Mouse (Mus musculus): ENCODE data around the gene Cd52. TPM values are rescaled to one million over a fixed set of nuclear protein-coding genes. Genes with fewer than 3 reads are reported as not detected.
A peak's percentile ranks its signal among the peaks of the same experiment; 100 is the strongest.
"Not testable (repeated sequence)": the region's sequence is repeated elsewhere in the genome, so short reads cannot be mapped to it uniquely, and the experiment has no call there.

Gene Cd52
- total RNA-seq (2014; rRNA removed) (0.66 TPM in 1 of 2 replicates, not detected in the other), polyA plus RNA-seq (2015; fragmentation: Nextera tagmentation; extraction: Ambion mirVana) (2.0 and 2.7 TPM in 2 replicates)

- H3K4me3 ChIP-seq (ENCODE audit: low read depth, low read length), result no peak within 1 kb of the TSS
- H3K4me2 ChIP-seq (ENCODE audit: low read depth, low read length, poor library complexity, severe bottlenecking), result no peak within 1 kb of the TSS
- no peaks in the 10 kb centered on the region for H3K36me3 ChIP-seq (ENCODE audit: insufficient read depth, low read length)
- no peak within 1 kb of the TSS for H3K27ac ChIP-seq (ENCODE audit: low read depth, low read length)
- no peaks in the 10 kb centered on the region for H3K4me1 ChIP-seq (ENCODE audit: insufficient read depth, low read length)
- no peak for TF ChIP-seq CTCF (IDR thresholded peaks at IDR 0.05)
- H3K9ac ChIP-seq (replicated peaks; ENCODE audit: low read length, poor library complexity, severe bottlenecking), result no peak within 1 kb of the TSS
- no peak for DNase-seq (ENCODE audit: low spot score)
- ATAC-seq (ENCODE audit: low FRiP score), result no peak
- no peaks in the 10 kb centered on the region for H3K27me3 ChIP-seq (ENCODE audit: insufficient read depth, low read length)
- H3K9me3 ChIP-seq (ENCODE audit: low read length), result no peaks in the 10 kb centered on the region
- 63% methylated on average over 3 of the region's 3 CpGs for WGBS
These were observed at the start of gene Cd52 for GRCm38 (mm10) chr4:134094923-134095547. Gene Cd52, minus strand, starts transcription at chr4:134095082.

DNA sequence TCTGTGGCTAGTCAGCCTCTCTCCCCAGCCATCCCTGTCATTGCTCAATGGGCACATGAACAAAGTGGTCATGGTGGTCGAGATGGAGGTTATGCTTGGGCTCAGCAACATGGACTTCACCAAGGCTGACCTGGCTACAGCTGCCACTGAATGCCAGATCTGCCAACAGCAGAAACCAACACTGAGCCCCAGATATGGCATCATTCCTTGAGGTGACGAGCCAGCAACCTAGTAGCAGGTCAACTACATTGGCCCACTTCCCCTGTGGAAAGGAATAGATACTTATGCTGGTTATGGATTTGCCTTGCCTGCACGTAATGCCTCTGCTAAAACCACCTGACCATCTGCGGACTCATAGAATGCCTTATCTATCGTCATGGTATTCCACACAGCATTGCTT is 49.4 kb upstream of the Cd52 start:
- H3K27me3 ChIP-seq (ENCODE audit: insufficient read depth, low read length); H3K9me3 ChIP-seq (ENCODE audit: low read length); H3K4me1 ChIP-seq (ENCODE audit: insufficient read depth, low read length); H3K4me2 ChIP-seq (ENCODE audit: low read depth, low read length, poor library complexity, severe bottlenecking); H3K4me3 ChIP-seq (ENCODE audit: low read depth, low read length); H3K36me3 ChIP-seq (ENCODE audit: insufficient read depth, low read length); H3K27ac ChIP-seq (ENCODE audit: low read depth, low read length); ATAC-seq (ENCODE audit: low FRiP score); DNase-seq (ENCODE audit: low spot score); H3K9ac ChIP-seq (replicated peaks; ENCODE audit: low read length, poor library complexity, severe bottlenecking): not testable (repeated sequence)
- WGBS, result 98% methylated on average over 5 of the region's 5 CpGs

DNA sequence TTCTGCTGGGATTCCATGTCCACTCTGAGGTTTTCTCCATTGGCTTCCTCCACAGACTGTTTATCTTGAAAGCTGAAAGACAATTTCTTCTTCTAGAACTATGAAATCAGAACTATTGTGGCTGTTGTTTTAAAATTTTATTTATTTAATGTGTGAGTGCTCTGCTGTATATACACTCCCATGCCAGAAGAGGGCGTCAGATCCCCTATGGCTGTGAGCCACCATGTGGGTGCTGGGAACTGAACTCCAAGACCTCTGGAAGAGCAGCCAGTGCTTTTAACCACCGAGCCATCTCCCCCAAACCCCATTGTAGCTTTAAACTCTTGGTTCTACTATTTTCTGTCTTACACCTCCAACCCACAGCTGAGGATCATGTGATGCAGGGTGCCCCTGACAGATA is 44.0 kb upstream of the Cd52 start:
- TF ChIP-seq CTCF (IDR thresholded peaks at IDR 0.05), result 0 out of 2 replicates have a peak, but pooled peaks have one; percentile 11
- H3K36me3 ChIP-seq (ENCODE audit: insufficient read depth, low read length), result no peaks in the 10 kb centered on the region
- H3K27me3 ChIP-seq (ENCODE audit: insufficient read depth, low read length), result no peaks in the 10 kb centered on the region
- no peak overlapping the region for H3K4me3 ChIP-seq (ENCODE audit: low read depth, low read length)
- DNase-seq (ENCODE audit: low spot score) (no peak), ATAC-seq (ENCODE audit: low FRiP score) (no peak)
- no peaks in the 10 kb centered on the region for H3K9me3 ChIP-seq (ENCODE audit: low read length)
- no peak overlapping the region for H3K4me2 ChIP-seq (ENCODE audit: low read depth, low read length, poor library complexity, severe bottlenecking)
- no peak overlapping the region for H3K27ac ChIP-seq (ENCODE audit: low read depth, low read length)
- WGBS, result 83% methylated on average over 2 of the region's 2 CpGs
- H3K9ac ChIP-seq (replicated peaks; ENCODE audit: low read length, poor library complexity, severe bottlenecking), result no peak overlapping the region
- H3K4me1 ChIP-seq (ENCODE audit: insufficient read depth, low read length), result no peaks in the 10 kb centered on the region

DNA sequence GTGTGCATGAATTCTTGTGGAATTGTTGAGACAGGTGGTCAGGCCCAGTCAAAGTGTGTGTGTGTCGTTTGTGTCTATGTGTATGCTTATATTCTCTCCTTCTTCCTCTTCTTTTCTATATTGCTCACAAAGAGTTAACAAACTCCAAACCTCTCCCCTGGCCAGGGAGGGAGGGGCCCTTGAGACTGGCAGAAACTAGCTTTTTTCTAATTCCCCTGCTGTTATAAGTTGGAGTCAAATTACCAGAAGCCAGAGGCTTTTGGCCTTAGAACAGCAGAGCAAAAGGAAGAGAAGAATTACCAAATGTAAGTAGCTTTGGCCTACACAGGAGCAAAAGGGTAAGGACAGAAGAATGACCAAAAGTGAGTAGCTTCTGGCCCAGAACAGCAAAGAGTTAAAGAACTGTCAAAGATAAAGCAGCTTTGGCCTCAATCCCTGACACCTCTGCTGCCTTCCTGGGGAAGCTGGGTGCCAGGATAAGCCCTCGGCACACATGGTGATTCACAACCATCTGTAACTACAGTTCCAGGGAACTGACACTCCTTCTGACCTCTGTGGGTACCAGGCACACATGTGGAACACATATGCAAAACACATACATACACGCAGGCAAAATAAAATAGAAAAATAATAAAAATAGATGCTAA is 41.5 kb upstream of the Cd52 start:
- Histone ChIP-seq H3K9me3 (ENCODE audit: low read length) (no peaks in the 10 kb centered on the region), H3K27ac (ENCODE audit: low read depth, low read length) (no peak overlapping the region), H3K4me3 (ENCODE audit: low read depth, low read length) (no peak overlapping the region), H3K27me3 (ENCODE audit: insufficient read depth, low read length) (no peaks in the 10 kb centered on the region), H3K36me3 (ENCODE audit: insufficient read depth, low read length) (no peaks in the 10 kb centered on the region), H3K4me1 (ENCODE audit: insufficient read depth, low read length) (no peaks in the 10 kb centered on the region), H3K4me2 (ENCODE audit: low read depth, low read length, poor library complexity, severe bottlenecking) (no peak overlapping the region), H3K9ac (replicated peaks; ENCODE audit: low read length, poor library complexity, severe bottlenecking) (no peak overlapping the region)
- WGBS, result 72% methylated on average over 3 of the region's 3 CpGs
- no peak for TF ChIP-seq CTCF (IDR thresholded peaks at IDR 0.05)
- no peak for ATAC-seq (ENCODE audit: low FRiP score)
- DNase-seq (ENCODE audit: low spot score), result no peak

DNA sequence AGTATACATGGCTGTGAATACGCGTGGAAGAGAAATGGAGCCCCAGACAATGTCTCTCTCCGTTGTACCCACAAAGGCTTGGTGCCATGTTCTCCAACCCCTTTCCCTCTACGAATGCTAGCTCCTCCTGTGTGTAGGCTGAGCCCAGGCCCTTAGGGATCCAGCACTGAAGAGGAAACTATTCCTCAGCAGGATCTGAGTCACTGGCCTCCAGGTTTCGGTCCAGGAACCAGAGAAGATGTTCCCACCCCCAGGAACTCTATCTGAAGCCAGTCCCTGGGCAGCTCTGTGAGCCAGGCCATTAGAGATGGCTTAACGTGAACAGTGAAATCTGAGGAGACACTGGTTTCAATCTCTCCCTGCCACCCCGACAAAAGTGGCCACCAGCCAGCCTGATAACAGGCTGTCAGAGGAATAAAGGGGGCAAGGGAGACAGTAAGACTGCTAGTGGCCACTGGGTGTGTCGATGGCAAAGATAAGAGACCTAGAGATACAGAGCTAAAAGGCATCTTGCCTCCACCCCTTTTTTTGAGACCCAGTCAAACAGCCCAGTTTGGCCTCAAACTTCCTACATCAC is 37.7 kb upstream of the Cd52 start:
- H3K4me3 ChIP-seq (ENCODE audit: low read depth, low read length), result no peak overlapping the region
- peaks cover 6% of the 10 kb centered on the region for H3K36me3 ChIP-seq (ENCODE audit: insufficient read depth, low read length)
- no peaks in the 10 kb centered on the region for H3K27me3 ChIP-seq (ENCODE audit: insufficient read depth, low read length)
- no peaks in the 10 kb centered on the region for H3K9me3 ChIP-seq (ENCODE audit: low read length)
- 88% methylated on average over 8 of the region's 8 CpGs for WGBS
- H3K27ac ChIP-seq (ENCODE audit: low read depth, low read length), result no peak overlapping the region
- H3K4me1 ChIP-seq (ENCODE audit: insufficient read depth, low read length), result peaks cover 8% of the 10 kb centered on the region; the same call in 1 of the 2 replicates
- H3K4me2 ChIP-seq (ENCODE audit: low read depth, low read length, poor library complexity, severe bottlenecking), result no peak overlapping the region
- TF ChIP-seq CTCF (IDR thresholded peaks at IDR 0.05), result no peak
- DNase-seq (ENCODE audit: low spot score) (no peak), ATAC-seq (ENCODE audit: low FRiP score) (no peak)
- H3K9ac ChIP-seq (replicated peaks; ENCODE audit: low read length, poor library complexity, severe bottlenecking), result no peak overlapping the region

DNA sequence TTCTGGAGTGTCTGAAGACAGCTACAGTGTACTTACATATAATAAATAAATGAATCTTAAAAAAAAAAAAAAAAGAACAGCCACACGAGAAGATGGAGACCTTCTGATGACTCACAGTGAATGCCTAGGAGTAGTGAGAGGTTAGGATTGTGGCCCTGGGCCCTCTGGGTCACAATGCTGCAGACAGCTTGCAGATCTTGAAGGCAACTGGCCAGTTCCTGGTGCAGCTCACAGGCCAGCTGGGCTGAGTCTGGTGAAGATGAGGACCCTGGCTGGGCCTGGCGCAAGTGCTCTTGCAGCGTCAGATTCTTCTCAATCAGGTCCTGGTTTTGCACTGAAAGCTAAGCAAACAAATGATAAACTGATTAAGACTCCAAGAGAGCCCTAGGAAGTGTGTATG is 37.2 kb upstream of the Cd52 start:
- WGBS, result 97% methylated on average over 3 of the region's 3 CpGs
- no peak overlapping the region for H3K4me2 ChIP-seq (ENCODE audit: low read depth, low read length, poor library complexity, severe bottlenecking)
- H3K27me3 ChIP-seq (ENCODE audit: insufficient read depth, low read length), result no peaks in the 10 kb centered on the region
- ATAC-seq (ENCODE audit: low FRiP score) (no peak), DNase-seq (ENCODE audit: low spot score) (no peak)
- no peak overlapping the region for H3K4me3 ChIP-seq (ENCODE audit: low read depth, low read length)
- no peak for TF ChIP-seq CTCF (IDR thresholded peaks at IDR 0.05)
- peaks cover 6% of the 10 kb centered on the region for H3K36me3 ChIP-seq (ENCODE audit: insufficient read depth, low read length)
- no peaks in the 10 kb centered on the region for H3K9me3 ChIP-seq (ENCODE audit: low read length)
- peaks cover 13% of the 10 kb centered on the region; the same call in 1 of the 2 replicates for H3K4me1 ChIP-seq (ENCODE audit: insufficient read depth, low read length)
- H3K27ac ChIP-seq (ENCODE audit: low read depth, low read length), result no peak overlapping the region
- H3K9ac ChIP-seq (replicated peaks; ENCODE audit: low read length, poor library complexity, severe bottlenecking), result no peak overlapping the region
